Mouse (Mus musculus): ENCODE data around the gene Ugt1a6a.

Gene Ugt1a6a

GRCm38 (mm10) chr1:88266123-88266522, 131.5 kb downstream of the Ugt1a6a start:
- no peak for DNase-seq (ENCODE audit: low read depth, low spot score)

GRCm38 (mm10) chr1:88267489-88267888, 132.9 kb downstream of the Ugt1a6a start:
- DNase-seq (ENCODE audit: low read depth, low spot score) = no peak

- no peak for DNase-seq (ENCODE audit: low read depth, low spot score)
Measured at GRCm38 (mm10) chr1:88268070-88268469, 133.5 kb downstream of the Ugt1a6a start.
